Comparison of ENCODE assay signal across 8 mouse cellular contexts in genomic region chr6:108660878-108661389, GRCm38 (mm10). TPM values are rescaled to one million over a fixed set of nuclear protein-coding genes. Genes with fewer than 3 reads are reported as not detected.
DNase-seq lines count a peak whose midpoint lies in the region; ATAC-seq and TF ChIP-seq lines count a peak whose summit lies in the region.

No protein-coding gene starts in this region.

- no peak for DNase-seq in kidney, postnatal 10 days
- DNase-seq in hindbrain, embryonic 11.5 days (ENCODE audit: low spot score), result peak; percentile 59
- no peak for DNase-seq in adrenal gland, postnatal 4 days (ENCODE audit: low spot score in 2 of 2)
- DNase-seq in frontal cortex, adult 2 months (ENCODE audit: extremely low spot score in 1 of 2, low spot score in 1 of 2), result no peak
- no peak for DNase-seq in adrenal gland, adult (ENCODE audit: inconsistent age in 2 of 2, low spot score in 1 of 2)

- H3K36me3 ChIP-seq in kidney, embryonic 14.5 days (ENCODE audit: control insufficient read depth, insufficient read depth, low read length), result no peaks in the 10 kb centered on the region
- H3K36me3 ChIP-seq in hindbrain, embryonic 11.5 days (ENCODE audit: control insufficient read depth, insufficient read depth, low read length), result no peaks in the 10 kb centered on the region

- H3K4me3 ChIP-seq in kidney, embryonic 14.5 days (ENCODE audit: low read length), result peak overlapping the region; percentile 55
- peak overlapping the region; percentile 75 for H3K4me3 ChIP-seq in bone marrow, adult 2 months (replicated peaks; ENCODE audit: control insufficient read depth, low read depth, low read length)
- peak overlapping the region; percentile 58 for H3K4me3 ChIP-seq in hindbrain, embryonic 11.5 days (ENCODE audit: low read depth, low read length)

- 1% methylated on average over 18 of the region's 18 CpGs for WGBS in kidney, embryonic 14.5 days
- WGBS in bone marrow, adult 2 months, result under 1% methylated on average over 18 of the region's 18 CpGs
- WGBS in hindbrain, embryonic 11.5 days, result 2% methylated on average over 18 of the region's 18 CpGs

- H3K9ac ChIP-seq in kidney, embryonic 14.5 days (ENCODE audit: low read depth, low read length), result peak overlapping the region; percentile 50
- H3K9ac ChIP-seq in hindbrain, embryonic 11.5 days (ENCODE audit: low read depth, low read length), result 0 out of 2 replicates have a peak overlapping the region, but pooled peaks have one; percentile 28

- H3K9me3 ChIP-seq in kidney, embryonic 14.5 days (ENCODE audit: control insufficient read depth, low read length), result no peaks in the 10 kb centered on the region
- H3K9me3 ChIP-seq in hindbrain, embryonic 11.5 days (ENCODE audit: control insufficient read depth, low read length), result no peaks in the 10 kb centered on the region

- peak overlapping the region; percentile 95 for H3K4me2 ChIP-seq in kidney, embryonic 14.5 days (replicated peaks; ENCODE audit: low read depth, low read length)
- peak overlapping the region; percentile 100 for H3K4me2 ChIP-seq in hindbrain, embryonic 11.5 days (replicated peaks; ENCODE audit: low read depth, low read length)

- peak overlapping the region; percentile 94; the same call in 1 of the 2 replicates for H3K27ac ChIP-seq in kidney, embryonic 14.5 days (ENCODE audit: low read depth, low read length)
- peak overlapping the region; percentile 81 for H3K27ac ChIP-seq in bone marrow, adult 2 months (ENCODE audit: control insufficient read depth, insufficient read depth, low read depth, low read length, poor library complexity)
- no peak overlapping the region for H3K27ac ChIP-seq in hindbrain, embryonic 11.5 days (ENCODE audit: low read depth, low read length)

- H3K27me3 ChIP-seq in kidney, embryonic 14.5 days (ENCODE audit: control insufficient read depth, insufficient read depth, low read length), result no peaks in the 10 kb centered on the region
- peaks cover 10% of the 10 kb centered on the region for H3K27me3 ChIP-seq in hindbrain, embryonic 11.5 days (ENCODE audit: control insufficient read depth, insufficient read depth, low read length)

- TF ChIP-seq CTCF in bone marrow, adult 2 months (IDR thresholded peaks at IDR 0.05; ENCODE audit: control insufficient read depth, insufficient read depth, low read length), result no peak

- no peak for TF ChIP-seq POLR2A in bone marrow, adult 2 months (IDR thresholded peaks at IDR 0.05; ENCODE audit: borderline replicate concordance, control insufficient read depth, low read depth, low read length)

- no peak for ATAC-seq in kidney, embryonic 14.5 days (ENCODE audit: low FRiP score, low TSS enrichment)
- no peak; the same call in 1 of the 2 replicates for ATAC-seq in hindbrain, embryonic 11.5 days (ENCODE audit: low FRiP score)
- ATAC-seq in megakaryocyte-erythroid progenitor cell, adult 5-6 weeks (replicated peaks; ENCODE audit: low FRiP score, low TSS enrichment, poor library complexity, severe bottlenecking), result peak; percentile 17

- H3K4me1 ChIP-seq in kidney, embryonic 14.5 days (ENCODE audit: control insufficient read depth, insufficient read depth, low read length), result peaks cover 7% of the 10 kb centered on the region; the same call in 1 of the 2 replicates
- peaks cover 4% of the 10 kb centered on the region; the same call in 1 of the 2 replicates for H3K4me1 ChIP-seq in bone marrow, adult 2 months (ENCODE audit: control insufficient read depth, insufficient read depth, low read length)
- H3K4me1 ChIP-seq in hindbrain, embryonic 11.5 days (replicated peaks; ENCODE audit: control insufficient read depth, insufficient read depth, low read length), result no peaks in the 10 kb centered on the region; the same call in 1 of the 2 replicates

RNA-seq across cellular contexts. Expression of gene Bhlhe40, which starts 0.5 kb away (rescaled TPM):
- polyA plus RNA-seq in kidney, embryonic 14.5 days (2014; fragmentation: Nextera tagmentation; extraction: Ambion mirVana), result 6.9 and 8.1 TPM in 2 replicates
- 3.8 and 6.9 TPM in 2 replicates for polyA plus RNA-seq in bone marrow, adult 2 months (2011; ENCODE audit: insufficient read depth, insufficient read length, low replicate concordance, missing spikeins)
- polyA plus RNA-seq in hindbrain, embryonic 11.5 days (2014; fragmentation: Nextera tagmentation; extraction: Ambion mirVana), result 2.1 and 3.0 TPM in 2 replicates
- total RNA-seq in megakaryocyte-erythroid progenitor cell, adult 5-6 weeks (2014; fragmentation: Nextera tagmentation), result 1.4 TPM in 1 of 2 replicates, not detected in the other
- 3.1 and 15.2 TPM in 2 replicates for total RNA-seq in megakaryocyte-erythroid progenitor cell, adult 5-6 weeks (2017)
- total RNA-seq in adrenal gland, postnatal 4 days (2021), result 10 to 100 TPM; 44.4 to 48.6 TPM
- polyA plus RNA-seq in frontal cortex, adult 2 months (2012; rRNA removed), result 55.7 and 63.4 TPM in 2 replicates
